Mouse (Mus musculus) brain, embryonic 14.5 days (tissue): ENCODE measurements around the gene Lctl.

ENCODE experiments used
- CTCF ChIP-seq: fragments of 200-500 bp; IDR thresholded peaks from 2 replicates; pipeline ENCODE4 v1.5.1; 2012; ENCODE audit warnings: inconsistent platforms, mild to moderate bottlenecking, moderate library complexity, borderline replicate concordance; ENCODE audit not compliant: insufficient read depth, insufficient read length; ENCODE audit errors: extremely low read depth
- POLR2A ChIP-seq: fragments of 200-500 bp; IDR thresholded peaks from 2 replicates; pipeline ENCODE4 v1.6.1; 2012; ENCODE audit warnings: mild to moderate bottlenecking, inconsistent platforms, borderline replicate concordance; ENCODE audit not compliant: poor library complexity, insufficient read depth, insufficient read length, severe bottlenecking; ENCODE audit errors: extremely low read depth

DNA sequence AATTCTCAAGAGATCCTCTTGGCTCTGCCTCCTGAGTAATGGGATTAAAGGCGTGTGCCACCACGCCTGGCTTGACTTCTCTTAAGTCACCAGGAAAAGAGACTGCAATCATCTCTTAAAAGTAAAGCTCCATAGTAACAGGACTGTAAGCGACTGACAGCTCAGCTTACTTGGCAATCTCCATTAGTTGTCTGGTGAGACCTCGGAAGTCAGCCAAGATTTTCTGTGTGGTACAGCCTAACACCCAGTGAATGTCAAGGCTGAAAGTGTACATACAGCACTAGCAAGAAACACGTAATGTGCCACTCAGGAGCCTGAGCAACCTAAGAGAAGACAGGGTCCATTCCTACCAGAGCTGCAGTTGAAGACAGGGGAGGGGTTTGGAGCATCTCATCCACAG, 43.5 kb downstream of the Lctl start:
- TF ChIP-seq CTCF (no peak), POLR2A (no peak)
